Comparison of ENCODE assay signal across 18 mouse cellular contexts in the genomic region with DNA sequence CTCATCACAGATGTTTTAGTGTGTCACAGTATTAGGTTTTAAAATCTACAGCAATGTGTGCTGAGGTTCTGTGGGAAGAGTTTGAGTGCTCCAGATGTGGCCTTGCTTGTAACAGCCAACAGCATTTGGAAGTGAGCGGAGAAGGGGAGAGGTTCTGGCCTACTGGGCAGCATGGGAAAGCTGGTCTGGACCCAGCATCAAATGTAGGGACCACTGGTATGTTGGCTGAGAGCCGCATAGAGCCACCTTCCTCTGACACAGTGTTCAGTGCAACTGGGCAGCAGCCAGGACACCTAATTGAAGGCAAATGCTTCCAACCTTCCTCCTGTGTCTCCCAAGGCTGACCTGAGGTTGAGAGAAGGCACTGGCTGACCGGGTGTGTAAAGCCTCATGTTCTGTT. TPM values are rescaled to one million over a fixed set of nuclear protein-coding genes. Genes with fewer than 3 reads are reported as not detected.
DNase-seq lines count a peak whose midpoint lies in the region; ATAC-seq lines count a peak whose summit lies in the region.
"Had no signal": no experiment of that assay in that cellular context is flagged by ENCODE, and none has a peak within 500 bp of the region (broad histone marks: within the 10 kb centered on the region; RNA-seq: fewer than 3 reads in every experiment).

No protein-coding gene starts in this region.

- no peak overlapping the region for H3K4me3 ChIP-seq in kidney, embryonic 16.5 days (ENCODE audit: low read length)
- H3K4me3 ChIP-seq in liver, embryonic 13.5 days (replicated peaks), result no peak overlapping the region
- H3K4me3 ChIP-seq: embryonic facial prominence, embryonic 15.5 days; forebrain, embryonic 10.5 days; gastrocnemius, adult 2 months; hindbrain, embryonic 12.5 days; limb, embryonic 15.5 days; midbrain, embryonic 10.5 days; neural tube, embryonic 12.5 days had no signal

- 78% methylated on average over 3 of the region's 3 CpGs for WGBS in kidney, embryonic 16.5 days
- WGBS in liver, embryonic 13.5 days (ENCODE audit: insufficient replicate concordance), result 81% methylated on average over 3 of the region's 3 CpGs

- peak overlapping the region; percentile 1; the same call in 1 of the 2 replicates for H3K4me2 ChIP-seq in kidney, embryonic 16.5 days (replicated peaks; ENCODE audit: low read depth, low read length)
- no peak overlapping the region for H3K4me2 ChIP-seq in liver, embryonic 13.5 days
- H3K4me2 ChIP-seq: embryonic facial prominence, embryonic 15.5 days; hindbrain, embryonic 12.5 days; limb, embryonic 15.5 days; neural tube, embryonic 12.5 days had no signal

- peaks cover 33% of the 10 kb centered on the region for H3K4me1 ChIP-seq in kidney, embryonic 16.5 days (ENCODE audit: insufficient read depth, low read length)
- H3K4me1 ChIP-seq in liver, embryonic 13.5 days (replicated peaks), result peaks cover 45% of the 10 kb centered on the region

- peak overlapping the region; percentile 54 for H3K27ac ChIP-seq in kidney, embryonic 16.5 days (ENCODE audit: low read length)
- peak overlapping the region; percentile 80 for H3K27ac ChIP-seq in liver, embryonic 13.5 days
- H3K27ac ChIP-seq: embryonic facial prominence, embryonic 15.5 days; forebrain, embryonic 10.5 days; gastrocnemius, adult 2 months; hindbrain, embryonic 12.5 days; limb, embryonic 15.5 days; midbrain, embryonic 10.5 days; neural tube, embryonic 12.5 days had no signal

- DNase-seq in kidney, adult 8-10 months, result no peak
- DNase-seq in adipocyte (ENCODE audit: low spot score), result peak; percentile 38
- no peak for DNase-seq in liver, embryonic 13.5 days
- DNase-seq in lung, postnatal 25 days (ENCODE audit: low spot score), result peak; percentile 15
- no peak for DNase-seq in left cerebral cortex, adult 18-20 months (ENCODE audit: low spot score in 2 of 2)
- no peak for DNase-seq in gastrocnemius, postnatal 25 days
- DNase-seq in cerebellum, postnatal 25 days, result no peak
- DNase-seq: cerebellum, adult 9-11 months; gastrocnemius, adult 2 months; thymus, postnatal 4 days had no signal

- peaks cover 14% of the 10 kb centered on the region; the same call in 1 of the 2 replicates for H3K36me3 ChIP-seq in kidney, embryonic 16.5 days (ENCODE audit: insufficient read depth, low read length)
- peaks cover 57% of the 10 kb centered on the region for H3K36me3 ChIP-seq in liver, embryonic 13.5 days

- ATAC-seq in kidney, embryonic 16.5 days (ENCODE audit: low FRiP score, low TSS enrichment), result no peak
- no peak for ATAC-seq in liver, embryonic 13.5 days (ENCODE audit: low read depth)
- ATAC-seq: inflammation-experienced regulatory T-cells, adult 6 months had no signal

- no peaks in the 10 kb centered on the region for H3K9me3 ChIP-seq in kidney, embryonic 16.5 days (ENCODE audit: low read length)
- H3K9me3 ChIP-seq in liver, embryonic 13.5 days (replicated peaks), result no peaks in the 10 kb centered on the region
- H3K9me3 ChIP-seq: embryonic facial prominence, embryonic 15.5 days; forebrain, embryonic 10.5 days; hindbrain, embryonic 12.5 days; limb, embryonic 15.5 days; midbrain, embryonic 10.5 days; neural tube, embryonic 12.5 days had no signal

- no peak overlapping the region for H3K9ac ChIP-seq in kidney, embryonic 16.5 days (replicated peaks; ENCODE audit: low read length)
- H3K9ac ChIP-seq in liver, embryonic 13.5 days, result peak overlapping the region; percentile 44
- H3K9ac ChIP-seq: embryonic facial prominence, embryonic 15.5 days; hindbrain, embryonic 12.5 days; limb, embryonic 15.5 days; neural tube, embryonic 12.5 days had no signal

- no peaks in the 10 kb centered on the region for H3K27me3 ChIP-seq in kidney, embryonic 16.5 days (ENCODE audit: insufficient read depth, low read length)
- no peaks in the 10 kb centered on the region for H3K27me3 ChIP-seq in liver, embryonic 13.5 days
- H3K27me3 ChIP-seq: embryonic facial prominence, embryonic 15.5 days; hindbrain, embryonic 12.5 days; limb, embryonic 15.5 days; neural tube, embryonic 12.5 days had no signal

RNA-seq across cellular contexts. Expression of a gene that starts 3.9 kb away (rescaled TPM):
- 29.7 and 33.2 TPM in 2 replicates for polyA plus RNA-seq in kidney, embryonic 16.5 days (2015; fragmentation: Nextera tagmentation; extraction: Ambion mirVana)
- 24.9 and 30.1 TPM in 2 replicates for polyA plus RNA-seq in liver, embryonic 13.5 days (2015; fragmentation: Nextera tagmentation; extraction: Ambion mirVana)
- 10 to 100 TPM; 18.8 to 20.8 TPM for total RNA-seq in left cerebral cortex, adult 18-20 months (2021)
- 10 to 100 TPM in 1 of 2 experiments, 1 to 10 TPM in 1; 9.8 to 13.9 TPM for total RNA-seq in gastrocnemius, postnatal 25 days (2021)

RNA-seq across cellular contexts. Expression of a gene that starts 19.9 kb away (rescaled TPM):
- 0.03 and 0.04 TPM in 2 replicates for polyA plus RNA-seq in kidney, embryonic 16.5 days (2015; fragmentation: Nextera tagmentation; extraction: Ambion mirVana)
- polyA plus RNA-seq in liver, embryonic 13.5 days (2015; fragmentation: Nextera tagmentation; extraction: Ambion mirVana), result not detected in 2 replicates
- total RNA-seq in left cerebral cortex, adult 18-20 months (2021), result under 1 TPM; 0.16 to 0.26 TPM
- under 1 TPM; 0.08 to 0.18 TPM for total RNA-seq in gastrocnemius, postnatal 25 days (2021)
- total RNA-seq: gastrocnemius, adult 2 months had no signal
- polyA plus RNA-seq: forebrain, embryonic 10.5 days; inflammation-experienced regulatory T-cells, adult 6 months; midbrain, embryonic 10.5 days had no signal

RNA-seq across cellular contexts. Expression of a gene that starts 48.8 kb away (rescaled TPM):
- 0.29 and 0.39 TPM in 2 replicates for polyA plus RNA-seq in kidney, embryonic 16.5 days (2015; fragmentation: Nextera tagmentation; extraction: Ambion mirVana)
- polyA plus RNA-seq in liver, embryonic 13.5 days (2015; fragmentation: Nextera tagmentation; extraction: Ambion mirVana), result 0.10 TPM in 2 replicates
- total RNA-seq in left cerebral cortex, adult 18-20 months (2021), result under 1 TPM; 0.26 to 0.30 TPM
- total RNA-seq in gastrocnemius, postnatal 25 days (2021), result 100 to 1,000 TPM in 1 of 2 experiments, 10 to 100 TPM in 1; 87.8 to 132 TPM
- polyA plus RNA-seq: inflammation-experienced regulatory T-cells, adult 6 months had no signal

RNA-seq across cellular contexts. Expression of a gene that starts 51.9 kb away (rescaled TPM):
- polyA plus RNA-seq in kidney, embryonic 16.5 days (2015; fragmentation: Nextera tagmentation; extraction: Ambion mirVana), result 71.7 and 74.9 TPM in 2 replicates
- 71.1 and 77.5 TPM in 2 replicates for polyA plus RNA-seq in liver, embryonic 13.5 days (2015; fragmentation: Nextera tagmentation; extraction: Ambion mirVana)
- total RNA-seq in left cerebral cortex, adult 18-20 months (2021), result 10 to 100 TPM; 57.6 to 57.9 TPM
- 10 to 100 TPM; 58.9 to 66.0 TPM for total RNA-seq in gastrocnemius, postnatal 25 days (2021)

Comparison
In these comparisons a context has a peak if more than half of its experiments do, and no peak if none do; other contexts are left out.
1. DNase-seq: peak in adipocyte (single experiment) and lung, postnatal 25 days (single experiment); none in kidney, adult 8-10 months (0 of 2), liver, embryonic 13.5 days (single experiment), left cerebral cortex, adult 18-20 months (0 of 2), gastrocnemius, postnatal 25 days (single experiment) and cerebellum, postnatal 25 days (0 of 2).
2. RNA of a gene that starts 48.8 kb away (total RNA-seq): 87.8 to 132 TPM in gastrocnemius, postnatal 25 days; 0.26 to 0.30 TPM in left cerebral cortex, adult 18-20 months; every median in the first group is over 10 times any median in the second.